14 mouse cellular contexts compared by ENCODE assay signal in genomic region chr2:45756395-45756794, GRCm38 (mm10).
"Had no signal": no experiment of that assay in that cellular context is flagged by ENCODE, and none has a peak within 500 bp of the region (broad histone marks: within the 10 kb centered on the region; RNA-seq: fewer than 3 reads in every experiment).

No protein-coding gene starts in this region.

- H3K27ac ChIP-seq: neural tube, embryonic 15.5 days; stomach, embryonic 15.5 days; stomach, postnatal 0 days had no signal

- H3K4me1 ChIP-seq: neural tube, embryonic 15.5 days; stomach, embryonic 15.5 days had no signal

- H3K4me3 ChIP-seq: neural tube, embryonic 15.5 days; stomach, embryonic 15.5 days had no signal

- DNase-seq: retina, postnatal 1 day; right cerebral cortex, postnatal 14 days; right cerebral cortex, postnatal 25 days; right cerebral cortex, postnatal 4 days; spleen, adult 18-20 months; thymus, adult 18-20 months; thymus, adult 2 months; thymus, postnatal 14 days; thymus, postnatal 25 days; thymus, postnatal 36 days; thymus, postnatal 4 days had no signal
